Mouse (Mus musculus): ENCODE data around the gene Ccdc14. TPM values are rescaled to one million over a fixed set of nuclear protein-coding genes. Genes with fewer than 3 reads are reported as not detected.
A peak's percentile ranks its signal among the peaks of the same experiment; 100 is the strongest.

The Ccdc14 gene
- total and polyA plus RNA-seq, 2 experiments from 2014 or later = 1.8 to 5.6 TPM

- no peaks in the 10 kb centered on the region for H3K9me3 ChIP-seq (ENCODE audit: low read length)
- peak overlapping the region; percentile 28 for H3K4me3 ChIP-seq (ENCODE audit: low read depth, low read length)
- DNase-seq (ENCODE audit: low spot score) (no peak), ATAC-seq (ENCODE audit: low FRiP score) (no peak)
- 20% methylated on average over 5 of the region's 5 CpGs for WGBS
- H3K9ac ChIP-seq (replicated peaks; ENCODE audit: low read length, poor library complexity, severe bottlenecking) = no peak overlapping the region
- no peak for TF ChIP-seq CTCF (IDR thresholded peaks at IDR 0.05)
- H3K36me3 ChIP-seq (ENCODE audit: insufficient read depth, low read length) = no peaks in the 10 kb centered on the region
- peaks cover 3% of the 10 kb centered on the region; the same call in 1 of the 2 replicates for H3K4me1 ChIP-seq (ENCODE audit: insufficient read depth, low read length)
- no peak overlapping the region for H3K27ac ChIP-seq (ENCODE audit: low read depth, low read length)
- peak overlapping the region; percentile 49 for H3K4me2 ChIP-seq (ENCODE audit: low read depth, low read length, poor library complexity, severe bottlenecking)
- H3K27me3 ChIP-seq (ENCODE audit: insufficient read depth, low read length) = no peaks in the 10 kb centered on the region
These were observed 32.4 kb upstream of the Ccdc14 start for GRCm38 (mm10) chr16:34657983-34658382.

GRCm38 (mm10) chr16:34658388-34658787 is 32.0 kb upstream of the Ccdc14 start:
- Histone ChIP-seq H3K9me3 (ENCODE audit: low read length) (no peaks in the 10 kb centered on the region), H3K9ac (replicated peaks; ENCODE audit: low read length, poor library complexity, severe bottlenecking) (no peak overlapping the region), H3K36me3 (ENCODE audit: insufficient read depth, low read length) (no peaks in the 10 kb centered on the region), H3K4me1 (ENCODE audit: insufficient read depth, low read length) (peaks cover 3% of the 10 kb centered on the region; the same call in 1 of the 2 replicates), H3K27ac (ENCODE audit: low read depth, low read length) (no peak overlapping the region), H3K27me3 (ENCODE audit: insufficient read depth, low read length) (no peaks in the 10 kb centered on the region), H3K4me3 (ENCODE audit: low read depth, low read length) (peak overlapping the region; percentile 28), H3K4me2 (ENCODE audit: low read depth, low read length, poor library complexity, severe bottlenecking) (peak overlapping the region; percentile 49)
- ATAC-seq (ENCODE audit: low FRiP score) (no peak), DNase-seq (ENCODE audit: low spot score) (no peak)
- 38% methylated on average over 11 of the region's 11 CpGs for WGBS
- TF ChIP-seq CTCF (IDR thresholded peaks at IDR 0.05) = no peak

GRCm38 (mm10) chr16:34664553-34664952 is 25.9 kb upstream of the Ccdc14 start:
- no peak for TF ChIP-seq CTCF (IDR thresholded peaks at IDR 0.05)
- H3K9me3 ChIP-seq (ENCODE audit: low read length) = no peaks in the 10 kb centered on the region
- DNase-seq (ENCODE audit: low spot score) (no peak), ATAC-seq (ENCODE audit: low FRiP score) (no peak)
- H3K4me3 ChIP-seq (ENCODE audit: low read depth, low read length) = no peak overlapping the region
- no peak overlapping the region for H3K27ac ChIP-seq (ENCODE audit: low read depth, low read length)
- WGBS = 73% methylated on average over 3 of the region's 3 CpGs
- peaks cover 2% of the 10 kb centered on the region; the same call in 1 of the 2 replicates for H3K4me1 ChIP-seq (ENCODE audit: insufficient read depth, low read length)
- H3K36me3 ChIP-seq (ENCODE audit: insufficient read depth, low read length) = no peaks in the 10 kb centered on the region
- no peaks in the 10 kb centered on the region for H3K27me3 ChIP-seq (ENCODE audit: insufficient read depth, low read length)
- no peak overlapping the region for H3K9ac ChIP-seq (replicated peaks; ENCODE audit: low read length, poor library complexity, severe bottlenecking)
- no peak overlapping the region for H3K4me2 ChIP-seq (ENCODE audit: low read depth, low read length, poor library complexity, severe bottlenecking)

GRCm38 (mm10) chr16:34667031-34667726 is 23.2 kb upstream of the Ccdc14 start:
- peak; percentile 98 for TF ChIP-seq CTCF (IDR thresholded peaks at IDR 0.05)
- Histone ChIP-seq H3K4me3 (ENCODE audit: low read depth, low read length) (peak overlapping the region; percentile 28; the same call in 1 of the 2 replicates), H3K27ac (ENCODE audit: low read depth, low read length) (no peak overlapping the region), H3K9me3 (ENCODE audit: low read length) (no peaks in the 10 kb centered on the region), H3K36me3 (ENCODE audit: insufficient read depth, low read length) (no peaks in the 10 kb centered on the region), H3K27me3 (ENCODE audit: insufficient read depth, low read length) (no peaks in the 10 kb centered on the region), H3K4me1 (ENCODE audit: insufficient read depth, low read length) (peaks cover 2% of the 10 kb centered on the region; the same call in 1 of the 2 replicates), H3K4me2 (ENCODE audit: low read depth, low read length, poor library complexity, severe bottlenecking) (peak overlapping the region; percentile 51), H3K9ac (replicated peaks; ENCODE audit: low read length, poor library complexity, severe bottlenecking) (no peak overlapping the region)
- 2% methylated on average over 20 of the region's 20 CpGs for WGBS
- peak; percentile 86 for DNase-seq (ENCODE audit: low spot score)
- ATAC-seq (ENCODE audit: low FRiP score) = peak; percentile 81

- peaks cover 2% of the 10 kb centered on the region; the same call in 1 of the 2 replicates for H3K4me1 ChIP-seq (ENCODE audit: insufficient read depth, low read length)
- ATAC-seq (ENCODE audit: low FRiP score) (no peak), DNase-seq (ENCODE audit: low spot score) (no peak)
- 60% methylated on average over 9 of the region's 9 CpGs for WGBS
- H3K9me3 ChIP-seq (ENCODE audit: low read length) = no peaks in the 10 kb centered on the region
- H3K4me3 ChIP-seq (ENCODE audit: low read depth, low read length) = no peak overlapping the region
- no peak overlapping the region for H3K9ac ChIP-seq (replicated peaks; ENCODE audit: low read length, poor library complexity, severe bottlenecking)
- no peak overlapping the region for H3K27ac ChIP-seq (ENCODE audit: low read depth, low read length)
- no peak overlapping the region for H3K4me2 ChIP-seq (ENCODE audit: low read depth, low read length, poor library complexity, severe bottlenecking)
- TF ChIP-seq CTCF (IDR thresholded peaks at IDR 0.05) = no peak
- no peaks in the 10 kb centered on the region for H3K36me3 ChIP-seq (ENCODE audit: insufficient read depth, low read length)
- no peaks in the 10 kb centered on the region for H3K27me3 ChIP-seq (ENCODE audit: insufficient read depth, low read length)
These were observed 22.1 kb upstream of the Ccdc14 start for GRCm38 (mm10) chr16:34668341-34668740.

- H3K4me2 ChIP-seq (ENCODE audit: low read depth, low read length, poor library complexity, severe bottlenecking) = no peak overlapping the region
- WGBS = 55% methylated on average over 7 of the region's 7 CpGs
- no peaks in the 10 kb centered on the region for H3K27me3 ChIP-seq (ENCODE audit: insufficient read depth, low read length)
- H3K36me3 ChIP-seq (ENCODE audit: insufficient read depth, low read length) = no peaks in the 10 kb centered on the region
- DNase-seq (ENCODE audit: low spot score) = no peak
- peaks cover 2% of the 10 kb centered on the region; the same call in 1 of the 2 replicates for H3K4me1 ChIP-seq (ENCODE audit: insufficient read depth, low read length)
- H3K4me3 ChIP-seq (ENCODE audit: low read depth, low read length) = no peak overlapping the region
- no peak for TF ChIP-seq CTCF (IDR thresholded peaks at IDR 0.05)
- H3K27ac ChIP-seq (ENCODE audit: low read depth, low read length) = no peak overlapping the region
- no peaks in the 10 kb centered on the region for H3K9me3 ChIP-seq (ENCODE audit: low read length)
- no peak overlapping the region for H3K9ac ChIP-seq (replicated peaks; ENCODE audit: low read length, poor library complexity, severe bottlenecking)
- no peak for ATAC-seq (ENCODE audit: low FRiP score)
These were observed 18.4 kb upstream of the Ccdc14 start for GRCm38 (mm10) chr16:34671966-34672365.
